Mouse (Mus musculus) ES-E14 (cell line): ENCODE measurements at regions not wholly inside any gene's neighbourhood (a gene's known extent, or its start where the extent isn't known, plus 50 kb on each side); places are given as distances from the start of the nearest gene placed in this dataset.

Experiments
- CHD2 ChIP-seq: IDR thresholded peaks from 2 replicates; pipeline ENCODE4 v1.6.1; 2014; ENCODE audit warnings: mild to moderate bottlenecking, low read depth, low read length, inconsistent platforms
- HCFC1 ChIP-seq: IDR thresholded peaks from 2 replicates; pipeline ENCODE4 v1.6.1; 2012; ENCODE audit warnings: low read length, inconsistent platforms, borderline replicate concordance; ENCODE audit not compliant: insufficient read depth
- ZC3H11A ChIP-seq: IDR thresholded peaks from 2 replicates; pipeline ENCODE4 v1.6.1; 2012; ENCODE audit warnings: low read depth, mild to moderate bottlenecking, inconsistent platforms, low read length, borderline replicate concordance
- ZNF384 ChIP-seq: IDR thresholded peaks from 2 replicates; pipeline ENCODE4 v1.6.1; 2012; ENCODE audit warnings: low read depth, low read length, inconsistent platforms

- TF ChIP-seq HCFC1 = no peak
- TF ChIP-seq CHD2 = no peak
- no peak for TF ChIP-seq ZNF384
- no peak for TF ChIP-seq ZC3H11A
Observed at GRCm38 (mm10) chr3:8206623-8207404, 1403.1 kb downstream of the Zfp704 start.
